Mouse (Mus musculus) thymus, postnatal 25 days (tissue): ENCODE data around the gene A930017K11Rik.

Source experiments
- DNase-seq: peaks from one replicate; pipeline ENCODE4 v3.0.0; 2022

A930017K11Rik gene

DNA sequence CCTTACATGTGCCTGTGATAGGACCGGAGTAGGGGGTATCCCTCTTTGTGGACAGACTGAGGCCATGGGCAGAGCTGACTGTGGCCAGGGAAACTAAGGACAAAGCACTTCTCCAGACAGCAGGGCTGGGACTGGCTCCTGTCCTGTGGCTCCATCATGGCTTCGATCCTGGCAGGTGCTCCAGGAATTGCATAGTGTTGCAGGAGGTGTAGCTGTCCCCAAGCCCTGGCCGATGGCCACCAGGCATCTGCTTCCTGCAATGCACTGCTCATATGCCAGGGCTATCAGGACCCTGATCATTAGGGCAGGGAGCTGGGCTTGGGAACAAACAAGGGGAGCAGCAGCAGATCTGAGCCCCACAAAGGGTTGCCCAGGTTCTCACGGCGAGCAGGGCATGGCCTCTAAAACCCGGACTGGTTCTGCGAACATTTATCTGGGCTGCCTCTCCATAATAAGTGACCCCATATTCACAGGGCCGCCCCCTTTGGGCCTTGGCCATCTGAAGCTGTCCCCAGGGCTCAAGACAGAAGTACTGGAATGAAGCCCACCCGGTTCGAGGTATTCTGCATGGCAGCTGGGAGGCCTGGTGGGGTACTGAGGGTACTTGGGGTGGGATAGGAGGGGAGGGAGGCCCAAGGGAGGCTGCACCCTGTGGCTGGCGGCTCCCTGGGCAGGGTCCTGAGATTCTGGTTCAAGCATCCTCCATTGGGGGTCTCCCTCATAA lies 6.6 kb upstream of the A930017K11Rik start:
- DNase-seq: no peak

DNA sequence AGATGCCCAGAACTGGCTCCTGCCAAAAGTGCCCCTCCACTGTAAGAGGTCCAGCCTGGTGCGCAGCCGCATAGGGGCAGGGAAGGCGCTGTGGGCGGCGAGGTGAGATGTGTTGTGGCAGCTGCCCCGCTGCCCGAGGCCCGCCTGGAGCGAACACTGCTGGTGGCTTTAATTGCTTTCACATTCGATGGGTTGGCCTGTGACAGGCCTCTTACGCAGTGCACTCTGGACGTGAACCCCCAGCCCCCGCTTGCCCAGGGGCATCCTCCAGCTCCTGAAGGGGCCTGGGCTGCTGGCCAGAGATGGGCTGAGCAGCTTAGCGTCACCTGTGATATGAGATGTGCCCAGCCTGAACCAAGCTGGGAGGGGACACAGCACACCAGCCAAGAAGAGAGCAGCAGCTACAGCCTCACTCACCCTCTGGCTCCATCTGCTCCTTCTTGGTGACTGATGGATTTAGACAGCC lies 5.3 kb upstream of the A930017K11Rik start:
- no peak for DNase-seq

DNA sequence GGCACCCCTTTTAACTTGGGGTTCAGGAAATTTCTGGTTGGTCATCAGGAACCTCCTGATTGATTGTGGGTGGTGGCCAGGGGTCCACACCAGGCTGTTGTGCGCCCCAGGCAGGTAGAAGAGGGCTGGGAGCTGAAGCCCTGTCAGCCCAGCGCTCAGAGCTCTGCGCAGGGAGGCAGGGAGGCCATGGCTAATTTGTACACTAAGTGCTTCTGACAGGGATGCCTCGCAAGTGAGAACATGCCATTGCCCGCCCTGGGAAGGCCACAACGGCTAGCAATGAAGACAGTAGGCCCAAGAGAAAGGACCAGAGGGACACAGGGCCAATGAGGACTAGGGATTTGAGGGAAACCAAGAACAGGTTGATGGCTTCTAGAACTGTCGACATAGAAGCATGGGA lies 4.3 kb upstream of the A930017K11Rik start:
- no peak for DNase-seq

DNA sequence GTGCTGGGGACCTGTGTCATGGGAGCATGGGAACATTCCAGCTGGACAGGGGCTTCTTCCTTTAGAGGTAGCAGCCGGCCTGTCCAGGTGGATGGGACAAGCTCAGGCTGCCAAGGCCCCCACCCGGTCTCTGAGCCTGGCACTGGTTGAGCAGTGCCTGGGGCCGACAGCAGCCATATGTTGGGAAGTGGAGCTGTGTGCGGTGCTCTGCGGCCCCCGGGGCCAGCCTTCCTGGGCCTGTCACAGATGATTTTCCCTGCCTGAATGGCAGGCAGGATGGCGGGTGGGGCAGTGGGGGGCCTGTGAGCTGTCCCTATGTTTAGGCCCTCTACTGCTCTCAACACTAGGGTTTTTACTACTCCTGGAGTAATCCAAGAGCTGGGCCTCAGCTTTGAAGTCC lies 3.8 kb upstream of the A930017K11Rik start:
- DNase-seq: no peak

DNA sequence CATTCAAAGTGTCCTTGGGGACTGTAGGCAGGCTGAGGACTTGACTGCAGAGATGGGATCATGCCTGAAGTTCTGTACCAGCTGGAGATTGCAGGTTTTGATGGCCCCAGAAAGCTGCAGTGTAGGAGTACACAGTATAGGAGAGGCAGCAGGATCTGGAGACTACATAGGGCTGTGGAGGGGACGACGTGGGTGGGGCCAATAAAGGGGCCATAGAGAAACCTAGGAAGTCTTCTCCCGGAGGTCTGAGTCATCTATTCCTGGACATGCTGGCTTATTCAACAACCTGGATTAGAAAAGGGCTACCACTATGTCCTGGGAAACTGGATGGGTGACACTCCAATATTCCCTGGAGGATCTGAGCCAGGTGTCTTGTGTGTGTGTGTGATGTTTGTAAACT lies 3.4 kb upstream of the A930017K11Rik start:
- no peak for DNase-seq

- no peak for DNase-seq
Measured at GRCm38 (mm10) chr17:25954671-25955070, 2.3 kb upstream of the A930017K11Rik start.

GRCm38 (mm10) chr17:25953161-25953560 lies 796 bp upstream of the A930017K11Rik start:
- DNase-seq: no peak

GRCm38 (mm10) chr17:25951225-25951802 lies 1.1 kb downstream of the A930017K11Rik start:
- no peak for DNase-seq

GRCm38 (mm10) chr17:25950706-25951105 lies 1.7 kb downstream of the A930017K11Rik start:
- DNase-seq: no peak

DNA sequence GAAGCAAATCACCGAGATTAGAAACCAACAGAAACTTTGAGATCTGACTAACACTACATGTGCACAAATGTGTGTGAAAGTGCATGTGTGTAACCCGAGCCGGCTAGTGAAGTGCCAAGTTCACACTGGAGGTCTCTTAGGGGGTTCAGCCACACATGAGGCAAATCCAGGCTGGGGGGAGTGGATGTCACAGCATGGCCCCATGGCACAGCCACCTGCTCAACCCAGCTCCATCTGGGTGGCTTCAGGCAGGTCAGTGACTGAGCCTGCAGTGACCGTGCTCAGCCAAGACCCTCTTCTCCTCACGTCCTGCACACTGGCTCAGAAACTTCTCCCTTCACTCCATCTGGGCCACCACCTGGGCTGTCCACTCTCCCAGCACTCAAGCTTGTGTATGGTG lies 2.4 kb downstream of the A930017K11Rik start:
- no peak for DNase-seq

- DNase-seq: no peak
Measured at GRCm38 (mm10) chr17:25948051-25948450, 4.3 kb downstream of the A930017K11Rik start.

DNA sequence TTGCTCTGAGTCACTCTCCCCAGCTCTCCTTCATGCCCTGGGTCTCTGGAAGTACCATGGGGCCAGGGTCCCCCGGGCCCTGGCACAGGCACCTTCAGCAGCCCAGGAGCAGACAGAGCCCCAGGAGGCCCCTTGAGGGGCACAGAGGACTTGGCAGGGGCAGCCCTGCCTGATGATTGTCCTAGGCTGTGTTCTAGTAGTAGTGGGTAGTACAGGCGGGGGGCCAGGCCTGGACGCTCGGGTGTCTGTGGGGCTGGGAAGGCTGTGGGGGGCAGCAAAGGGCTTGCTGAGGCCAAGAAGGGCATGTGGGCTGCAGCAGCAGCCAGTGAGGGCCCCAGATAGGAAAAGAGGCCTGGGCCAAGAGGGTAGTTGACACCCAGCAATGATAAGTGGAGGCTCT lies 4.8 kb downstream of the A930017K11Rik start:
- DNase-seq: no peak

GRCm38 (mm10) chr17:25946891-25947290 lies 5.5 kb downstream of the A930017K11Rik start:
- DNase-seq: no peak

- DNase-seq: no peak
Measured at GRCm38 (mm10) chr17:25946349-25946748, 6.0 kb downstream of the A930017K11Rik start.

GRCm38 (mm10) chr17:25945517-25946155 lies 6.7 kb downstream of the A930017K11Rik start:
- no peak for DNase-seq

DNA sequence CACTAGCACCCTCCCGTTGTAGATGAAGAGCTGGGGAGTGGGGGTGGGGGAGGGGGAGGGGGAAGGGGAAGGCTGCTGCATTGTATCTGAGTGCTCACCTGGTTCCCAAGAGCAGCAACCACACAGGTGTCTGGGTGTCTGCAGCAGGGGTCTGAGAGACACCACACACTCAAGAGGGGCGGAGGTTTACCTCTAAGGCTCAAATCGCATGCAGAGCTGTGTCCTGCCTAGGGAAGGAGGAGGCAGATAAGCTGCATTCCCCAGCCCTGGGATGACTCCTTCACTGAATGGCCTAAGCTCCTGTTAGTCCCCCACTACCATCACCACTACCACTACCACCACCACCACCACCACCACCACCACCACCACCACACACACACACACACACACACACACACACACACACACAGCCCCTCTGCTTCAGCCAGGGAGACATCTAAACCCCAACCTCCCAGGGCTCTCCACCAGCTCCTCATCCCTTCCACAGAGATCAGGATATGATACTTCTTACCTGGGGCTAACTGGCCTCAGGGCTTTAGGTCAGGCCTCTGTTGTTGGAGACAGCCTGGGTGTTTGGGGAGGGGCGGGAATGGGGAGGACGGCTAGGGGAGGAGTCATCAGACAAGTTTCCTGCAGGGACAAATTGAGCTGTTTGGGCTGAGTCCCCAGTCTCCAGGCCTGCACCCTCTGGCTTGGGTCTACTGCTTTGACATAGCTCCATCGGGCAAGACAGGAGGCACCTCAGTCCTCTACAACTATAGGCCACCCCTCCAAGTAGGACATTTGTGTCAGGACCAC lies 7.8 kb downstream of the A930017K11Rik start, which contains the start of the genes Pigq and Nhlrc4:
Pigq (minus strand) TSS at position 571 of the 798 bp plus-strand sequence.
Nhlrc4 (minus strand) TSS at position 596 of the 798 bp plus-strand sequence.
- no peak for DNase-seq

GRCm38 (mm10) chr17:25943769-25944168 lies 8.6 kb downstream of the A930017K11Rik start:
- no peak for DNase-seq

GRCm38 (mm10) chr17:25943221-25943620 lies 9.1 kb downstream of the A930017K11Rik start:
- no peak for DNase-seq

DNA sequence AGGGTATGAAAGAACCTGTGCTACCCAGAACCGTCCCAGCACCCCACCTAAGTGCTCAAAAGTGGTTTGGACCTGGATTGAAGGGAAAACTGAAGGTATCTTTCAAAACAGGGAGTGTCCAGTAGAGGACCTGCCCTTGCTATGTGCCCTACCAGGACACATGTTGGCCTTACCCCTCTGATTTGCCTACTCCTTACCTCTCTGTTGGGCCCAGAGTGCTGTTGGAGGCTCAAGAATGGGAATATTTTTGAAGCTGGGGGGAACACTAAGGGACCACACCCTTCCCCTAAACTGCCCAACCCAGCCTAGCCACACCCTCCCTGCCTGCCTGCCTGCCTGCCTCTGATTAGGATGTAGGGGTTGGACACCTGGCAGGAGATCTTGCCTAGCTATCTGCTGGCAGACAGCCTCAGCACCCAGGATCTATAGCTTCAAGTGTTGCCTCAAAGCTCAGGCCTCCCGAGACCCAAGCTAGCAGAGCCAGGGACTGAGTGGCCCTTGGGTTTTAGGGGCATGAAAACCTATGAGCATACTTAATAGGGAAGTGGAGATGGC lies 9.7 kb downstream of the A930017K11Rik start:
- no peak for DNase-seq

GRCm38 (mm10) chr17:25941511-25942241 lies 10.7 kb downstream of the A930017K11Rik start:
- DNase-seq: peak; percentile 74

DNA sequence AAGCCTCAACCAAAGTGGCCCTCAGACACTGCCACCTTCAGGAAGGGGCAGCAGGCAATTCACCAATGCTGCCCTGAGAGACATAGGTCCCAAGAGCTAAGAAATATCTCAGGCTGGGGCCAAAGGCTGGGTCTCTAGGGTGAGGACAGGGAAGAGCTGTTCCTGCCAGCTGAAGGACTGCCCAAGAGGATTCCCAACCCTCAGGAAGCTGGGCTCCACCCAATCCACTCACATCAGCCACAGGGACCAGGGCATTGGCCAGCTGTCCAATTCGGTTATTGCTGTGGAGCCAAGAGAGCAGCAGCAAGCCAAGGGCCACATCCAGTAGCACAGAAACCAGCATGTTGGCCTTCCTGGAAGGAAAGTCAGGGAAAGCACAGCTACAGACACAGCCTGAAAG lies 17.8 kb downstream of the A930017K11Rik start:
- DNase-seq: no peak

DNA sequence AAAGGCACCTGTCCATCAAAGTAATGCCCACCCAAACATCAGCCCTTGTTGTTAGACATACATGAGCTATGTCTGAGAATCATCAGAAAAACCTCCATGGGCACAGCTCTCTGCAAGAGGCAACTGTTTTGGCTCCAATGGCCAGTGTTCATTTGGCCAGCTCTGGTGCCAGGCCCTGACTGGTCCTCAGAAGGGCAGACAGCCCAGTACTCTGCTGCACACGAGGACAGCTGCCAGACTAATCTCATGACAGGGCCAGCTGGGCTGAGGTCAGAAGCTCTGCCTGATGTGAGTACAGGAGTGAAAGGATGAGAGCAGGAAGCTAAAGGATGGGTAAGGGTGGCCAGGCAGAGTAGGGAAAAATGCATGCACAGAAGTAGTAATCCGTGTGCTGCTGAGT lies 27.0 kb downstream of the A930017K11Rik start:
- no peak for DNase-seq
